Mouse (Mus musculus): ENCODE measurements around the gene Eftud2. TPM values are rescaled to one million over a fixed set of nuclear protein-coding genes. Genes with fewer than 3 reads are reported as not detected.

Eftud2 gene
- total and polyA plus RNA-seq, 3 experiments, result 36.0 to 62.6 (median 37.4) TPM

DNA sequence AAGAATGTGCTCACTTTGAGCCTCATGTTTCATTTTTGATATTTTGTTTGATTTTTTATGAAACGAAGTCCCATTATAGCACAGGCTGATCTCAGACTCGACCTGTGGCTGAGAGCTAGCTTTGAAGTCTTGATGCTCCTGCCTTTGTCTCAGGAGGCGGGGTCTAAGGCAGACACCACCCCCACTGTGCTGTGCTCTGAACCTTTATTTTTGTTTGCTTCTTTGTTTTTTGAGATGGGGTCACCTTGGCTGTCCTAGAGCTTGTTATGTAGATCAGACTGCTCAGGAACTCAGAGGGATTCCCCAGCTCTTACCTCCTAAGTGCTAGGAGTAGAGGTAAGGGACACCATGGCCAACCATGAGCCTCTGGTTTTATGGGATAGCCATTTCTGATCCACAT lies 60.4 kb downstream of the Eftud2 start:
- Histone ChIP-seq H3K27ac (no peak overlapping the region), H3K36me3 (ENCODE audit: control insufficient read depth, insufficient read depth, low read length) (peaks cover 7% of the 10 kb centered on the region; the same call in 1 of the 2 replicates), H3K9ac (ENCODE audit: low read depth, low read length) (no peak overlapping the region), H3K79me2 (replicated peaks; ENCODE audit: control insufficient read depth, insufficient read depth, low read length) (no peaks in the 10 kb centered on the region; the same call in 1 of the 2 replicates), H3K4me1 (ENCODE audit: control insufficient read depth, insufficient read depth, low read length) (peaks cover 7% of the 10 kb centered on the region), H3K4me3 (no peak overlapping the region), H3K27me3 (ENCODE audit: control insufficient read depth, insufficient read depth, low read length) (0 out of 2 replicates have a peak, but pooled peaks cover 1% of the 10 kb centered on the region)
- no peak for DNase-seq
- 67% methylated on average over 3 of the region's 3 CpGs for WGBS
- intact Hi-C loops (cut with DNase I), result no loop called here
- no peak for TF ChIP-seq EP300 (IDR thresholded peaks at IDR 0.05; ENCODE audit: insufficient read depth, low read depth, low read length)
- no peak for TF ChIP-seq POLR2A (IDR thresholded peaks at IDR 0.05; ENCODE audit: insufficient read depth, low read depth, low read length)

DNA sequence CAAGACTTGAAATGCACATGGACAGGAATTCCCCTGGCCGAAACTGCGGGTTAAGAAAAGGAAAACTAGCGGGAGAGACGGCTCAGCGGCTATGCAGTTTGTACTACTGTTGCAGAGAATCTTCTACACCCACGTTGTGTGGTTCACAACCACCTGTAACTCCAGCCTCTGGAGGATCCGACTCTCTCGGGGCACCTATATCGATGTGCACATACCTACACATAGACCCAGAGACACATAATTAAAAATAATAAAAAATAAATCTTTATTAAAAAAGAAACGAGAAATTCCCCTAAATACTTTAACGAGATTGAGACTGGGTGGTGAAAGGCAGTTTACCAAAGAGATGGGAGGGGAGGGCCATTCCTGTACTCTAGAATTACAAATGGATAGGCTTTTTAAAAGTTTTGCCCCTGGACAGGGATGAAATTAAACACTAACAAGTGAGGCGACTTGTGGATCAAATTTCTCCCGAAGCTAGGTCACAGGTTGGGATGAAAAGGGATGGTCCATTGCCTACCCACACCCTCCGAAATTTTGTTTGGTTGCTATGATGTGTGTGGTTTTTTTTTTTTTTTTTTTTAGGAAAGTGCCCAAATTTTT lies 60.9 kb downstream of the Eftud2 start:
- Histone ChIP-seq H3K36me3 (ENCODE audit: control insufficient read depth, insufficient read depth, low read length) (peaks cover 7% of the 10 kb centered on the region; the same call in 1 of the 2 replicates), H3K4me1 (ENCODE audit: control insufficient read depth, insufficient read depth, low read length) (peaks cover 7% of the 10 kb centered on the region), H3K9ac (ENCODE audit: low read depth, low read length) (peak overlapping the region; percentile 100; the same call in 1 of the 2 replicates), H3K4me3 (peak overlapping the region; percentile 64), H3K27ac (peak overlapping the region; percentile 93), H3K79me2 (replicated peaks; ENCODE audit: control insufficient read depth, insufficient read depth, low read length) (no peaks in the 10 kb centered on the region; the same call in 1 of the 2 replicates), H3K27me3 (ENCODE audit: control insufficient read depth, insufficient read depth, low read length) (0 out of 2 replicates have a peak, but pooled peaks cover 1% of the 10 kb centered on the region)
- TF ChIP-seq EP300 (IDR thresholded peaks at IDR 0.05; ENCODE audit: insufficient read depth, low read depth, low read length), result no peak
- DNase-seq, result no peak
- intact Hi-C loops (cut with DNase I), result loop anchor here (1.0 kb wide), 1 partner anchor 43 kb away; no protein-coding TSS in a partner anchor
- 28% methylated on average over 14 of the region's 14 CpGs for WGBS

DNA sequence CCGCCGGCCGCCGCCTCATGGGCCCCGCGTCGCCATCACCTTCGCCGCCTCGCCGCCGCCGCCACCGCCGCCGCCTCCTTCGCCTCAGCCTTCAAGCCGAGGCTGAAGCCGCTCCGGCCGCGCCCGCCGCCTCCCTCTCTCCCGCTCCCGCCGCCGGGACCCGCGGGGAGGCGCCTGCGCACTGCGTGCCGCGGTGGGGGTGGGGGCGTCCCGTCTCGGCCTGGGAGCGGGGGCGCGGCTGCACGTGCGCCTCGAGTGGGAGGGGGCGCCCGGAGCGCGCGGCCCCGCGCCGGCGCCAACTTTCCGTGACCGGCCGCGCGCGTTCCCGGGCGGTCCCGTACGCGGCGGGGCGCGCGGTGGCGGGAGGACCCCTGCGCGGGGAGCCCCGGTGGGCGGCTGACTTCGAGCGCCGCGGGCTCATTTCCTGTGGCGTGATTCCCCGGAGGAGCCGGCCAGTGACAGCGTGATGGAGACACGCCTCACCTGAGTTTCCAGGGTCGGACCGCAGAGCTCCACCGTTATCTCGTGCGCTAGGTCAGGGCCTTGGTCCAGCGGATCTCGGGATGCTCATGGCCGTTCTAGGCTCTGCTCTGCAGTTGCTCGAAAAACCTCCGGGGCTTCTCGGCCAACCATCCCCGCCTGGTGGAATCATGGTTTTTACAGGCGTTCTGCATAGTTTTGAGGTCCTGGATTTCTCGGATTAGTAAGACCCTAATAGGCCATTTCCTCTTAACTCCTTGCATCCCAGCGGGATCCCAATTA lies 61.6 kb downstream of the Eftud2 start, which contains the start of gene Gjc1:
Gene Gjc1 (minus strand): TSS at position 680 of the 762 bp plus-strand sequence.
- H3K36me3 ChIP-seq (ENCODE audit: control insufficient read depth, insufficient read depth, low read length), result peaks cover 7% of the 10 kb centered on the region; the same call in 1 of the 2 replicates
- H3K9ac ChIP-seq (ENCODE audit: low read depth, low read length), result peak within 1 kb of the TSS; percentile 100
- peaks cover 7% of the 10 kb centered on the region for H3K4me1 ChIP-seq (ENCODE audit: control insufficient read depth, insufficient read depth, low read length)
- WGBS, result 1% methylated on average over 83 of the region's 97 CpGs
- TF ChIP-seq EP300 (IDR thresholded peaks at IDR 0.05; ENCODE audit: insufficient read depth, low read depth, low read length) (peak; percentile 39; the same call in 1 of the 2 replicates), CTCF (IDR thresholded peaks at IDR 0.05) (peak; percentile 50), POLR2A (IDR thresholded peaks at IDR 0.05; ENCODE audit: insufficient read depth, low read depth, low read length) (0 out of 2 replicates have a peak, but pooled peaks have one; percentile 19)
- DNase-seq, result peak; percentile 83 to 88
- intact Hi-C loops (cut with DNase I), result loop anchor here (1.0 kb wide), 1 partner anchor 42 kb away; no protein-coding TSS in a partner anchor
- H3K27ac ChIP-seq, result peak within 1 kb of the TSS; percentile 93
- H3K27me3 ChIP-seq (ENCODE audit: control insufficient read depth, insufficient read depth, low read length), result no peaks in the 10 kb centered on the region
- peak within 1 kb of the TSS; percentile 64 for H3K4me3 ChIP-seq
- H3K79me2 ChIP-seq (replicated peaks; ENCODE audit: control insufficient read depth, insufficient read depth, low read length), result no peaks in the 10 kb centered on the region; the same call in 1 of the 2 replicates

DNA sequence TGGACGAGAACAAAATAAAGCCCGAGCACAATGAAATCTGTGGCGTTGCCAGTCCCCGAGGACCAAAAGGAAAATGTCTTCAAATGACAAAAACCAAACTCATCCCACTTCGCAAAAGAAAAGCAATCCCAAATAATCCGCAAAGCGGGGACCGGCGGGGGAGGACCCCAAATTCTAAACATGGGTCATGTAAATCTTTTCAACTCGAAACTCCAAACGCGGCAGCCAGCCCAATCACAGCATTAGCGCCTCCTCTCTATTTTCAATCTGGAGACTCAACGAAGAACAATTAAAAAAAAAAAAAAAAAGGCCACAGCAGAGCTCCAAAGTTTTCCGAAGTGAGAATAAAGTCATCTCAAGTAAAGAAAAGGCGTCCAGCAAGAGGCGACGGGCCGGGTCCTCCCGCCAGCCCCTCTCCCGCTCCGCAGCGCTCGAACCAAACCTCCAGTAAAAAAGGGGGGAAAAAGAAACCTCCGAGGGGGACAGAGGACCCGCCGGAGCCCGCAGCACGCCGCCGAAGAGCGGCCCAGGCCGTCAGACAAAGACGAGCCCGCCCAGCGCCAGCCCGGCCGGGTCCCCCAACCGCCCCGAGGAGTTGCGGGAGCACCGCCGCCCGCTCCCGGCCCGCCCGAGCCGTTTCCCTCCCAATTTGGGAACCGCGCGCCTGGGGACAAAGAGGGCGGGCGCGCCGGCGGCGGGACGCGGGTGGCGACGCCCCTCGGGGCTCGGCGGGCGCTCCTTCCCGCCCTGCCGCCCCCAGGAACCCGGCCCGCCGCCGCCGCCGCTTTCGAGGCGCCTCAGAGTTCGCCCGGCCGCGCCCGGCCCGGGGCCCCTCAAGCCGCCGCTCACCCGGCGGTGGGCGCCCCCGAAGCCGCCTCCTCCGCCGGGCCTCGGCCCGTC lies 62.4 kb downstream of the Eftud2 start:
- intact Hi-C loops (cut with DNase I), result loop anchor here (1.0 kb wide), 2 partner anchors 38 to 41 kb away; no protein-coding TSS in a partner anchor
- peak overlapping the region; percentile 100 for H3K9ac ChIP-seq (ENCODE audit: low read depth, low read length)
- peaks cover 7% of the 10 kb centered on the region for H3K4me1 ChIP-seq (ENCODE audit: control insufficient read depth, insufficient read depth, low read length)
- H3K27ac ChIP-seq, result peak overlapping the region; percentile 93
- peak overlapping the region; percentile 64 for H3K4me3 ChIP-seq
- peaks cover 2% of the 10 kb centered on the region for H3K79me2 ChIP-seq (replicated peaks; ENCODE audit: control insufficient read depth, insufficient read depth, low read length)
- H3K36me3 ChIP-seq (ENCODE audit: control insufficient read depth, insufficient read depth, low read length), result peaks cover 10% of the 10 kb centered on the region
- H3K27me3 ChIP-seq (ENCODE audit: control insufficient read depth, insufficient read depth, low read length), result no peaks in the 10 kb centered on the region
- TF ChIP-seq CTCF (IDR thresholded peaks at IDR 0.05) (0 out of 2 replicates have a peak, but pooled peaks have one; percentile 10), POLR2A (IDR thresholded peaks at IDR 0.05; ENCODE audit: insufficient read depth, low read depth, low read length) (no peak)
- WGBS, result under 1% methylated on average over 92 of the region's 92 CpGs
- peak; percentile 65 to 77 for DNase-seq

DNA sequence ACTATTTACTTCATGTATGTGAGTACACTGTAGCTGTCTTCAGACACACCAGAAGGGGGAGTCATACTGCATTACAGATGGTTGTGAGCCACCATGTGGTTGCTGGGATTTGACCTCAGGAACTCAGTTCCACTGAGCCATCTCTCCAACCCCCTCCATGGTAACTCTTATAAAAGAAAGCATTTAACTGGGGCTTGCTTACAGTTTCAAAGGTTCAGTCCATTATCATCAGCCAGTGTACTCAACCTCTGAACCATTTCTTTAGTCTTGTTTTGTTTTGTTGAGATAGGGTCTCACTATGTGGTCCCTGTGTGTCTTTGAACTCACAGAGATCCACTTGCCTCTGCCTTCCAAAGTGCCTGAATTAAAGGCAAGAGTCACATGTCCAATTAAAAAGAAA lies 65.9 kb downstream of the Eftud2 start:
- Histone ChIP-seq H3K79me2 (replicated peaks; ENCODE audit: control insufficient read depth, insufficient read depth, low read length) (peaks cover 5% of the 10 kb centered on the region), H3K27me3 (ENCODE audit: control insufficient read depth, insufficient read depth, low read length) (no peaks in the 10 kb centered on the region; the same call in 1 of the 2 replicates), H3K9ac (ENCODE audit: low read depth, low read length) (no peak overlapping the region), H3K27ac (no peak overlapping the region), H3K4me1 (ENCODE audit: control insufficient read depth, insufficient read depth, low read length) (peaks cover 13% of the 10 kb centered on the region), H3K4me3 (no peak overlapping the region), H3K36me3 (ENCODE audit: control insufficient read depth, insufficient read depth, low read length) (peaks cover 20% of the 10 kb centered on the region)
- DNase-seq, result no peak
- intact Hi-C loops (cut with DNase I), result no loop called here
- TF ChIP-seq CTCF (IDR thresholded peaks at IDR 0.05) (peak; percentile 23), POLR2A (IDR thresholded peaks at IDR 0.05; ENCODE audit: insufficient read depth, low read depth, low read length) (no peak), EP300 (IDR thresholded peaks at IDR 0.05; ENCODE audit: insufficient read depth, low read depth, low read length) (no peak)

All from heart, adult 2 months (tissue).